Mouse (Mus musculus): ENCODE data around the gene Itfg2. TPM values are rescaled to one million over a fixed set of nuclear protein-coding genes. Genes with fewer than 3 reads are reported as not detected.

Itfg2 gene
- total RNA-seq, 1 experiment from 2014 or later, result 37.1 TPM

Other genes with a start within 250 kb of the Itfg2 start
- gene Tead4, start 124.1 kb downstream of the Itfg2 start, total RNA-seq (2017), result not detected in 2 replicates
- 1.8 and 2.9 TPM in 2 replicates for gene Tulp3, start 69.1 kb downstream of the Itfg2 start, total RNA-seq (2017)
- gene Rhno1, start 62.0 kb downstream of the Itfg2 start, total RNA-seq (2017), result 40.5 and 48.7 TPM in 2 replicates
- gene Foxm1, start 62.0 kb downstream of the Itfg2 start, total RNA-seq (2017), result 2.2 and 7.8 TPM in 2 replicates
- not detected in 2 replicates for gene Tex52, start 49.5 kb downstream of the Itfg2 start, total RNA-seq (2017)
- gene Gm44596, start 49.4 kb downstream of the Itfg2 start, total RNA-seq (2017), result not detected in 2 replicates
- gene Nrip2, start 25.6 kb downstream of the Itfg2 start, total RNA-seq (2017), result 0.12 TPM in 1 of 2 replicates, not detected in the other
- 66.1 and 83.2 TPM in 2 replicates for gene Fkbp4, start 13.7 kb upstream of the Itfg2 start, total RNA-seq (2017)
- 0.47 TPM in 1 of 2 replicates, not detected in the other for gene Pzp, start 101.8 kb upstream of the Itfg2 start, total RNA-seq (2017)
- gene A2ml1, start 156.7 kb upstream of the Itfg2 start, total RNA-seq (2017), result not detected in 2 replicates
- 0.74 TPM in 1 of 2 replicates, not detected in the other for gene Klrb1a, start 198.6 kb upstream of the Itfg2 start, total RNA-seq (2017)
- gene Clec2h, start 237.5 kb upstream of the Itfg2 start, total RNA-seq (2017), result not detected in 2 replicates

Measured in neutrophil, adult 5-6 weeks (primary cell).